Mouse (Mus musculus) liver, embryonic 13.5 days (tissue): ENCODE measurements around the gene Mark2. TPM values are rescaled to one million over a fixed set of nuclear protein-coding genes. Genes with fewer than 3 reads are reported as not detected.

Experiments used
- ATAC-seq: fragments of 200-750 bp; cut with Nextera tagmentation; 2 replicates; pipeline ENCODE4 v1.8.0; 2017; ENCODE audit warnings: low read depth, mild to moderate bottlenecking, moderate number of reproducible peaks, moderate library complexity
- DNase-seq: peaks from one replicate; pipeline ENCODE4 v3.0.0; 2022
- H3K27ac ChIP-seq: fragments of 300-500 bp; sonication (generic); 2 replicates; pipeline ENCODE4 v1.5.1; 2015; ENCODE audit warnings: moderate library complexity, mild to moderate bottlenecking, inconsistent platforms
- H3K27me3 ChIP-seq: fragments of 300-500 bp; sonication (generic); 2 replicates; pipeline ENCODE4 v1.6.1; 2015; ENCODE audit warnings: mild to moderate bottlenecking, inconsistent platforms
- H3K36me3 ChIP-seq: fragments of 300-500 bp; sonication (generic); 2 replicates; pipeline ENCODE4 v1.6.1; 2015; ENCODE audit warnings: mild to moderate bottlenecking, inconsistent platforms
- H3K4me1 ChIP-seq: fragments of 300-500 bp; sonication (generic); replicated peaks from 2 replicates; pipeline ENCODE4 v1.6.1; 2015; ENCODE audit warnings: inconsistent platforms
- H3K4me2 ChIP-seq: fragments of 300-500 bp; sonication (generic); 2 replicates; pipeline ENCODE4 v1.6.1; 2015; ENCODE audit warnings: inconsistent platforms, mild to moderate bottlenecking, moderate library complexity
- H3K4me3 ChIP-seq: fragments of 300-500 bp; sonication (generic); replicated peaks from 2 replicates; pipeline ENCODE4 v1.5.1; 2015; ENCODE audit warnings: mild to moderate bottlenecking, inconsistent platforms
- H3K9ac ChIP-seq: fragments of 300-500 bp; sonication (generic); 2 replicates; pipeline ENCODE4 v1.6.1; 2015; ENCODE audit warnings: mild to moderate bottlenecking, inconsistent platforms
- H3K9me3 ChIP-seq: fragments of 300-500 bp; sonication (generic); replicated peaks from 2 replicates; pipeline ENCODE4 v1.6.1; 2016; ENCODE audit warnings: inconsistent platforms
- whole genome bisulfite sequencing: fragments of 180-500 bp; shearing (Covaris S2); methylation state at CpG from one replicate; pipeline ENCODE4 v1.1.7; 2015; ENCODE audit not compliant: insufficient replicate concordance; 5-methylcytosine and 5-hydroxymethylcytosine counted together
- polyA plus RNA-seq: library from polyadenylated mRNA; unstranded; fragments of >200 nt; fragmentation: Nextera tagmentation; extraction: Ambion mirVana; gene quantifications from 2 replicates; pipeline ENCODE4 v1.2.1, GENCODE M21; 2015

Gene Mark2
- polyA plus RNA-seq, 1 experiment from 2014 or later: 17.7 TPM

GRCm38 (mm10) chr19:7236011-7236410, 105.6 kb downstream of the Mark2 start:
- no peak for DNase-seq
- Histone ChIP-seq H3K27me3 (no peaks in the 10 kb centered on the region), H3K9me3 (no peaks in the 10 kb centered on the region), H3K9ac (no peak overlapping the region), H3K4me1 (peaks cover 44% of the 10 kb centered on the region), H3K36me3 (peaks cover 66% of the 10 kb centered on the region), H3K27ac (no peak overlapping the region), H3K4me3 (no peak overlapping the region), H3K4me2 (no peak overlapping the region)
- WGBS: 87% methylated on average over 2 of the region's 2 CpGs
- no peak for ATAC-seq

- peaks cover 44% of the 10 kb centered on the region for H3K4me1 ChIP-seq
- H3K4me3 ChIP-seq: no peak overlapping the region
- H3K9ac ChIP-seq: no peak overlapping the region
- WGBS: 84% methylated on average over 9 of the region's 9 CpGs
- no peaks in the 10 kb centered on the region for H3K27me3 ChIP-seq
- no peak overlapping the region for H3K4me2 ChIP-seq
- no peaks in the 10 kb centered on the region for H3K9me3 ChIP-seq
- peaks cover 72% of the 10 kb centered on the region for H3K36me3 ChIP-seq
- DNase-seq: no peak
- no peak overlapping the region for H3K27ac ChIP-seq
- ATAC-seq: no peak
Observed at GRCm38 (mm10) chr19:7235461-7235860, 106.2 kb downstream of the Mark2 start.

- H3K36me3 ChIP-seq: peaks cover 80% of the 10 kb centered on the region
- WGBS: 57% methylated on average over 8 of the region's 8 CpGs
- ATAC-seq (peak; percentile 70), DNase-seq (peak; percentile 42)
- no peak overlapping the region for H3K4me3 ChIP-seq
- no peaks in the 10 kb centered on the region for H3K9me3 ChIP-seq
- H3K4me2 ChIP-seq: no peak overlapping the region
- peaks cover 38% of the 10 kb centered on the region for H3K4me1 ChIP-seq
- H3K27me3 ChIP-seq: no peaks in the 10 kb centered on the region
- no peak overlapping the region for H3K27ac ChIP-seq
- no peak overlapping the region for H3K9ac ChIP-seq
Observed at GRCm38 (mm10) chr19:7234537-7235221, 107.0 kb downstream of the Mark2 start.

GRCm38 (mm10) chr19:7226511-7226914, 115.1 kb downstream of the Mark2 start:
- Histone ChIP-seq H3K27ac (no peak overlapping the region), H3K4me2 (no peak overlapping the region), H3K4me3 (no peak overlapping the region), H3K27me3 (no peaks in the 10 kb centered on the region), H3K9me3 (no peaks in the 10 kb centered on the region), H3K36me3 (peaks cover 61% of the 10 kb centered on the region), H3K9ac (no peak overlapping the region), H3K4me1 (0 out of 2 replicates have a peak, but pooled peaks cover 3% of the 10 kb centered on the region)
- whole genome bisulfite sequencing: 59% methylated on average over 6 of the region's 6 CpGs
- DNase-seq: no peak
- no peak for ATAC-seq

Other genes with a start within 250 kb of the Mark2 start
- gene Flrt1, start 236.1 kb downstream of the Mark2 start, polyA plus RNA-seq: 0.14 and 0.17 TPM in 2 replicates
- gene Otub1, start 135.5 kb downstream of the Mark2 start, polyA plus RNA-seq: 68.9 and 69.3 TPM in 2 replicates
- gene Cox8a, start 124.2 kb downstream of the Mark2 start, polyA plus RNA-seq: 734 and 757 TPM in 2 replicates
- gene Naa40, start 100.7 kb downstream of the Mark2 start, polyA plus RNA-seq: 28.8 and 36.9 TPM in 2 replicates
- gene Rcor2, start 74.5 kb downstream of the Mark2 start, polyA plus RNA-seq: 1.4 and 1.8 TPM in 2 replicates
- gene Spindoc, start 41.1 kb upstream of the Mark2 start, polyA plus RNA-seq: 3.7 and 4.7 TPM in 2 replicates
- 0.93 and 1.00 TPM in 2 replicates for gene 2700081O15Rik, start 75.8 kb upstream of the Mark2 start, polyA plus RNA-seq
- 67.5 and 73.5 TPM in 2 replicates for gene Rtn3, start 141.4 kb upstream of the Mark2 start, polyA plus RNA-seq
- 6.9 and 7.0 TPM in 2 replicates for gene Atl3, start 152.2 kb upstream of the Mark2 start, polyA plus RNA-seq
- 24.6 and 27.1 TPM in 2 replicates for gene Pla2g16, start 215.6 kb upstream of the Mark2 start, polyA plus RNA-seq